Mouse (Mus musculus): Measurements from ENCODE around the gene Arhgap21. TPM values are rescaled to one million over a fixed set of nuclear protein-coding genes. Genes with fewer than 3 reads are reported as not detected.

The Arhgap21 gene
- total RNA-seq (2023), result 10 to 100 TPM in 1 of 2 experiments, 1 to 10 TPM in 1; 5.4 to 11.3 TPM

DNA sequence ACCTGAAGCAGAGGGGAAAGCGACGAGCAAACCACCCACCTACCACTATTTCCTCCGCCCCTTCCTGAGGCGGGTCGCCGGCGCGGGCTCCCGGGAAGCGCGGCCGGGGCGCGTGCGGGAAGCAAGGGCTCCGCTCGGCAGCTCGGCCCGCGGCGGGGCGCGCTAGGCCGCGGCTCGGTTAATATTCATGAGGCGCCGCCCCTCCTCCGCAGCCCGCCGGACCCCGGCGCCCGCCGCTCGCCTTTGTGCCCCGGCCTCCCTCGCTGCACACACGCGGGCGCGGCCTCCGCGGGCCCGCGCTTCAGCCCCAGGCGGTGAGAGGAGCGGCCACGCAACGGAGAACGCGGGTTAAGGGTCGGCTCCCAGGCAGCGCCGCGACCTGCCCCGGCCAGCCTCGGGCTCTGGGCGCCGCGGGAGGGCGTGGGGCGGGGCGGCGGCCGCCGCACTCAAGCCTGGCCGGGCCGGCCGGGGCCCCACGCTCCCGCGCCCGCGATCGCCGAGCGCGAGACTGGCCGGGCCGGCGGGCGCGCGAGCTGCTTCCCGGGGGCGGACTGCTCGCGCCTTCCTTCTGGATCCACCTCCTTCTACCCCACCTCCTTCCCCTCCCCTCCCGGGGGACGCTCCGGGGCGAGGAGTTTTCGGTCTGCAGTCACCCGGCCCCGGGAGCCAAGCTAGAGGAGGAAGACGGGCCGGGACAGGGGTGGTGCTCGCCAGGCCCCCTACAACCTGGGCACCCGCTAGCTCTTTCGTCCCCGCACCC lies at the start of gene Arhgap21:
Gene Arhgap21, minus strand, starts transcription at position 441 of the 760 bp plus-strand sequence.

Other genes starting within 250 kb of the Arhgap21 start
- not detected for gene Enkur, start 236.5 kb upstream of the Arhgap21 start, total RNA-seq (2023)
- gene Thnsl1, start 236.8 kb upstream of the Arhgap21 start, total RNA-seq (2023), result 1 to 10 TPM; 3.1 to 4.2 TPM

All from T-cell, adult 66 days (primary cell).